Mouse (Mus musculus): ENCODE results near the gene Tmprss6.

Gene Tmprss6

GRCm38 (mm10) chr15:78468379-78468937 is at the start of gene Tmprss6:
Gene Tmprss6, minus strand, starts transcription at chr15:78468634.
- no peak for DNase-seq (ENCODE audit: low read depth, low spot score)

GRCm38 (mm10) chr15:78518221-78518620 is 49.8 kb upstream of the Tmprss6 start:
- no peak for DNase-seq (ENCODE audit: low read depth, low spot score)

GRCm38 (mm10) chr15:78515759-78516158 is 47.3 kb upstream of the Tmprss6 start:
- DNase-seq (ENCODE audit: low read depth, low spot score), result no peak

- peak; percentile 89 for DNase-seq (ENCODE audit: low read depth, low spot score)
Measured at GRCm38 (mm10) chr15:78514393-78515146, 46.1 kb upstream of the Tmprss6 start.

GRCm38 (mm10) chr15:78513019-78513418 is 44.6 kb upstream of the Tmprss6 start:
- no peak for DNase-seq (ENCODE audit: low read depth, low spot score)

GRCm38 (mm10) chr15:78511951-78512350 is 43.5 kb upstream of the Tmprss6 start:
- DNase-seq (ENCODE audit: low read depth, low spot score), result no peak

- no peak for DNase-seq (ENCODE audit: low read depth, low spot score)
Measured at GRCm38 (mm10) chr15:78510736-78511135, 42.3 kb upstream of the Tmprss6 start.

GRCm38 (mm10) chr15:78510121-78510576 is 41.7 kb upstream of the Tmprss6 start:
- DNase-seq (ENCODE audit: low read depth, low spot score), result no peak

- no peak for DNase-seq (ENCODE audit: low read depth, low spot score)
Measured at GRCm38 (mm10) chr15:78509297-78509899, 41.0 kb upstream of the Tmprss6 start.

- DNase-seq (ENCODE audit: low read depth, low spot score), result no peak
Measured at GRCm38 (mm10) chr15:78508443-78508842, 40.0 kb upstream of the Tmprss6 start.

- no peak for DNase-seq (ENCODE audit: low read depth, low spot score)
Measured at GRCm38 (mm10) chr15:78505541-78505940, 37.1 kb upstream of the Tmprss6 start.

- DNase-seq (ENCODE audit: low read depth, low spot score), result no peak
Measured at GRCm38 (mm10) chr15:78504816-78505215, 36.4 kb upstream of the Tmprss6 start.

- no peak for DNase-seq (ENCODE audit: low read depth, low spot score)
Measured at GRCm38 (mm10) chr15:78504013-78504412, 35.6 kb upstream of the Tmprss6 start.

- no peak for DNase-seq (ENCODE audit: low read depth, low spot score)
Measured at GRCm38 (mm10) chr15:78502437-78503132, 34.2 kb upstream of the Tmprss6 start.

GRCm38 (mm10) chr15:78494968-78495406 is 26.6 kb upstream of the Tmprss6 start, which contains the start of gene Il2rb:
Gene Il2rb, minus strand, starts transcription at chr15:78495271.
- DNase-seq (ENCODE audit: low read depth, low spot score), result no peak

- no peak for DNase-seq (ENCODE audit: low read depth, low spot score)
Measured at GRCm38 (mm10) chr15:78493401-78494010, 25.1 kb upstream of the Tmprss6 start.

- DNase-seq (ENCODE audit: low read depth, low spot score), result peak; percentile 32
Measured at GRCm38 (mm10) chr15:78491301-78491700, 22.9 kb upstream of the Tmprss6 start.

GRCm38 (mm10) chr15:78489906-78490305 is 21.5 kb upstream of the Tmprss6 start:
- no peak for DNase-seq (ENCODE audit: low read depth, low spot score)

- DNase-seq (ENCODE audit: low read depth, low spot score), result peak; percentile 45
Measured at GRCm38 (mm10) chr15:78489248-78489647, 20.8 kb upstream of the Tmprss6 start.

- peak; percentile 36 for DNase-seq (ENCODE audit: low read depth, low spot score)
Measured at GRCm38 (mm10) chr15:78487066-78487465, 18.6 kb upstream of the Tmprss6 start.

- DNase-seq (ENCODE audit: low read depth, low spot score), result no peak
Measured at GRCm38 (mm10) chr15:78486564-78486963, 18.1 kb upstream of the Tmprss6 start.

GRCm38 (mm10) chr15:78483311-78483710 is 14.9 kb upstream of the Tmprss6 start:
- DNase-seq (ENCODE audit: low read depth, low spot score), result peak; percentile 94
